Mouse (Mus musculus) megakaryocyte, embryonic 14.5 days (primary cell): Measurements from ENCODE around the gene Ctbs.

ENCODE experiments used
- FLI1 ChIP-seq: IDR thresholded peaks from 2 replicates; pipeline ENCODE4 v1.6.1; 2012; ENCODE audit warnings: low read length, inconsistent platforms, mixed read lengths
- GATA1 ChIP-seq: IDR thresholded peaks from 3 replicates; pipeline ENCODE4 v1.6.1; 2012; ENCODE audit warnings: mixed read lengths, low read length, inconsistent platforms, borderline replicate concordance

- TF ChIP-seq GATA1 (no peak), FLI1 (no peak)
Measured at GRCm38 (mm10) chr3:146412480-146412879, 37.1 kb upstream of the Ctbs start.
